Mouse (Mus musculus): ENCODE measurements around the gene Gm20458.

DNA sequence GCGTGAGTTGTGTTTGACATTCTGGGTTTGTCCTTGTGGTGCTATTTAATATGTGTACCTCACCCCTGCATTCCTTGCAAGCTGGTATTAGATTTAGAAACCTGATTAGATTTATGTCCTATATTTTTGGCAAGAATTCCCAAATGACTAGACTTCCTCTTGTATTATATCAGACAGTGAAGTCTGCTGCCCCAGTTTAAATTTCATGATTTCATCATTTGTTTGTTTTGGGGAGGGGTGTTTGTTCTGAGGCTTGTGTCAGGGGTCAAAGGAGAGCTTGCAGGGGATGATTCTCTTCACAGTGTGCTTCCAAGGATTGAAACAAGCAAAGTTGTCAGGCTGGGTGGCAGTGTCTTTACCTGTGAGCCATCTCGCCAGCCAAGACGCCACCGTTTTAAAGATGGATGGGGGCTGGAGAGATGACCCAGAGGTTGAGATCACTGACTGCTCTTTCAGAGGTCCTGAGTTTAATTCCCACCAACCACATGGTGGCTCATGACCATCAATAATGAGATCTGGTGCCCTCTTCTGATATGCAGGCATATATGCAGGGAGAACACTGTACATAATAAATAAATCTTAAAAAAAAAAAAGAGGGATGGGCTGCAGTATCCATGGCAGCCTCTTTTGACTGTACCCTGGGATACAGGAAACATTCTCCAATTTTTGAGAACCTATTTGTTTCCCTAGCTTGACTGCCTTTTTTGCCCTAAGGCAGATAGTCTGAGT lies 45.0 kb downstream of the Gm20458 start:
- TF ChIP-seq EP300 (IDR thresholded peaks at IDR 0.05; ENCODE audit: insufficient read depth, low read depth, low read length), result no peak
- 0 out of 2 replicates have a peak, but pooled peaks have one; percentile 7 for TF ChIP-seq CTCF (IDR thresholded peaks at IDR 0.05)
- no peak for TF ChIP-seq POLR2A (IDR thresholded peaks at IDR 0.05; ENCODE audit: insufficient read depth, low read depth, low read length)

All from heart, adult 2 months (tissue).